Mouse (Mus musculus): ENCODE results near the gene Gm17949. TPM values are rescaled to one million over a fixed set of nuclear protein-coding genes. Genes with fewer than 3 reads are reported as not detected.

Gm17949 gene
- total RNA-seq, 1 experiment, result not detected

DNA sequence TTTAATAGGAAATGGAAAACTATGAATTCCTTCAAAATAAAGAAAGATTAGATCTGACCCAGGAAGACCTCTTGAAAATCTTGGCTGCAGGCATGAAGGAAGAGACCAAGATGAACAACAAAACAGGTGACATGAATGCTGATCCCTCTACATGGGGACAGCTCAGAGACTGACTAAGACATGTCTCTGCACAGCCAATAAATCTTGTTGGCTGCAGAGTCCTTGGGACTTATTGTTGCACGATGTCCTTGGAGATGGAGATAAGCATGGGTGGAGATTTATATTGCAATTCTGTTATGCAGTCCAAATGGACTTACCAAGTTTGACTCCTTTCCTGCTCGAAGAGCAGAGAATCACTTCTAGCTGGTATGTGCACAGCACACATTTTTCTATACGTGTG, 41.9 kb upstream of the Gm17949 start:
- in situ Hi-C loops (cut with MboI; ENCODE audit: low sequenced_read_pairs in 2 of 2, unreplicated experiment in 2 of 2), result no loop called here
- Histone ChIP-seq H3K9ac (ENCODE audit: insufficient read depth, low read depth, low read length, poor library complexity, severe bottlenecking) (no peak overlapping the region), H3K9me3 (ENCODE audit: control insufficient read depth, insufficient read depth, low read depth, low read length) (no peaks in the 10 kb centered on the region), H3K4me3 (ENCODE audit: insufficient read depth in 1 of 2, low read depth in 1 of 2, low read length in 2 of 2, poor library complexity in 1 of 2, severe bottlenecking in 1 of 2) (no peak overlapping the region), H3K36me3 (ENCODE audit: control insufficient read depth, insufficient read depth, low read length, poor library complexity, severe bottlenecking) (no peaks in the 10 kb centered on the region), H3K4me1 (ENCODE audit: control insufficient read depth in 2 of 2, insufficient read depth in 2 of 2, low read length in 2 of 2, poor library complexity in 1 of 2) (peaks cover 0 to 2% of the 10 kb centered on the region in 2 experiments; a peak in 1 of 4 replicates), H3K27ac (ENCODE audit: insufficient read depth, low read depth, low read length, poor library complexity, severe bottlenecking) (no peak overlapping the region)
- no peak for TF ChIP-seq HCFC1 (IDR thresholded peaks at IDR 0.05; ENCODE audit: borderline replicate concordance, insufficient read depth, low read length)
- no peak for TF ChIP-seq ZC3H11A (IDR thresholded peaks at IDR 0.05; ENCODE audit: borderline replicate concordance, low read depth, low read length)
- TF ChIP-seq MAFK (IDR thresholded peaks at IDR 0.05; ENCODE audit: insufficient read depth, low read depth, low read length), result no peak
- TF ChIP-seq ZNF384 (IDR thresholded peaks at IDR 0.05; ENCODE audit: low read depth, low read length), result no peak
- no peak for TF ChIP-seq CHD2 (IDR thresholded peaks at IDR 0.05; ENCODE audit: low read depth, low read length)
- no peak for DNase-seq (ENCODE audit: low read depth, low spot score)

DNA sequence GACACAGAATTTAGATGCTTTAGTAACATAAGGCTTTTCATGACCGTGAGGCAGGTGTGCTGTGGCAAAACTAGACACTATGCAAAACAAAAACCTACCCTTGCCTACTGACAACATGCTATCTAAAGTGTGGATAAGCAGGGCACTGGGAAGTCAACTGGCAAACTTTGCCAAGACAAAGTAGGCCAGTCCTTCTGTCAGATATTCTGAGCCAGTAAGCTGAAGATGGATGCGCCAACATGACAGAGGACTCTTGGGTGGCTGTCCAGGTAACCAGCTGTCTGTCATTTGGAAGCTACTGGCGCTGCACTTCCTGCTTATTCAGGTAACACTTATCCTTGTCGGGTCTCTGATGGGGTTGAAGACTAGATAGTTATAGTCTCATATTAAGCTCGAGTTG, 41.2 kb upstream of the Gm17949 start:
- in situ Hi-C loops (cut with MboI; ENCODE audit: low sequenced_read_pairs in 2 of 2, unreplicated experiment in 2 of 2), result no loop called here
- no peak for DNase-seq (ENCODE audit: low read depth, low spot score)

DNA sequence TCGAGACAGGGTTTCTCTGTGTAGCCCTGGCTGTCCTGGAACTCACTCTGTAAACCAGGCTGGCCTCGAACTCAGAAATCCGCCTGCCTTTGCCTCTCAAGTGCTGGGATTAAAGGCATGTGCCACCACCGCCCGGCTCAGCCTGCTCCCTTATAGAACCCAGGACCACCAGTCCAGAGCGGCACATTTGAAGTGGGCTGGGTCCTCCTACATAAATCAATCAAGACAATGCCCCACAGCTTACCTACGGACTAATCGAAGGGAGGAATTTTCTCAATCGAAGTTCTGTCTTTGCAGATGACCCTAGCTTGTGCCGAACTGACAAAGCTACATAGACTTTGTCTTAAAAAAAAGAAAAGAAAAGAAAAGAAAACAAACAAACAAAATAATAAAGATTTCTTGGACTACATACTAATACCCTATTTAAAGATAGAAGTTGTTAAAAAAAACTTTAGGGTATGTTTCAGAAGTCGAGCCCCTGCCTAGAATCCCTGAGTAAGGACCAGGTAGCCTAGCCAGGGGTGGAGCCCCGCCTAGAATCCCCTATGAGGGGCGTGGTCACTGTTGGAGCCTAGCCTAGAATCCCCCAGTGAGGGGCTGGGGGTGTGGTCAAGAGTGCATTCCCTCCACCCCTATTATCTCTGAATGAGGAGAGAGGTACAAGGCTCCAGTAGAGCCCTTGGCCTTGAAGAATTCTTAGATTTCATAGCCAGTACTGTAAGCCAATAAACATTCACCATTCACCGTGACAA, 37.1 kb upstream of the Gm17949 start:
- Histone ChIP-seq H3K9me3 (ENCODE audit: control insufficient read depth, insufficient read depth, low read depth, low read length) (no peaks in the 10 kb centered on the region), H3K36me3 (ENCODE audit: control insufficient read depth, insufficient read depth, low read length, poor library complexity, severe bottlenecking) (no peaks in the 10 kb centered on the region), H3K9ac (ENCODE audit: insufficient read depth, low read depth, low read length, poor library complexity, severe bottlenecking) (no peak overlapping the region), H3K4me1 (ENCODE audit: control insufficient read depth in 2 of 2, insufficient read depth in 2 of 2, low read length in 2 of 2, poor library complexity in 1 of 2) (peaks cover 1 to 3% of the 10 kb centered on the region in 2 experiments; a peak in 1 of 4 replicates), H3K27ac (ENCODE audit: insufficient read depth, low read depth, low read length, poor library complexity, severe bottlenecking) (no peak overlapping the region), H3K4me3 (ENCODE audit: insufficient read depth in 1 of 2, low read depth in 1 of 2, low read length in 2 of 2, poor library complexity in 1 of 2, severe bottlenecking in 1 of 2) (no peak overlapping the region)
- peak; percentile 85 for DNase-seq (ENCODE audit: low read depth, low spot score)
- TF ChIP-seq ZC3H11A (IDR thresholded peaks at IDR 0.05; ENCODE audit: borderline replicate concordance, low read depth, low read length), result no peak
- TF ChIP-seq HCFC1 (IDR thresholded peaks at IDR 0.05; ENCODE audit: borderline replicate concordance, insufficient read depth, low read length), result no peak
- no peak for TF ChIP-seq CHD2 (IDR thresholded peaks at IDR 0.05; ENCODE audit: low read depth, low read length)
- no peak for TF ChIP-seq ZNF384 (IDR thresholded peaks at IDR 0.05; ENCODE audit: low read depth, low read length)
- TF ChIP-seq MAFK (IDR thresholded peaks at IDR 0.05; ENCODE audit: insufficient read depth, low read depth, low read length), result no peak
- in situ Hi-C loops (cut with MboI; ENCODE audit: low sequenced_read_pairs in 2 of 2, unreplicated experiment in 2 of 2), result no loop called here

More for the DNA sequence above, 41.2 kb upstream of the Gm17949 start:
- Histone ChIP-seq H3K27ac (ENCODE audit: insufficient read depth, low read depth, low read length, poor library complexity, severe bottlenecking) (no peak overlapping the region), H3K4me3 (ENCODE audit: insufficient read depth in 1 of 2, low read depth in 1 of 2, low read length in 2 of 2, poor library complexity in 1 of 2, severe bottlenecking in 1 of 2) (no peak overlapping the region), H3K36me3 (ENCODE audit: control insufficient read depth, insufficient read depth, low read length, poor library complexity, severe bottlenecking) (no peaks in the 10 kb centered on the region), H3K9me3 (ENCODE audit: control insufficient read depth, insufficient read depth, low read depth, low read length) (no peaks in the 10 kb centered on the region), H3K9ac (ENCODE audit: insufficient read depth, low read depth, low read length, poor library complexity, severe bottlenecking) (no peak overlapping the region), H3K4me1 (ENCODE audit: control insufficient read depth in 2 of 2, insufficient read depth in 2 of 2, low read length in 2 of 2, poor library complexity in 1 of 2) (peaks cover 0 to 3% of the 10 kb centered on the region in 2 experiments; a peak in 1 of 4 replicates)
- TF ChIP-seq HCFC1 (IDR thresholded peaks at IDR 0.05; ENCODE audit: borderline replicate concordance, insufficient read depth, low read length) (no peak), ZNF384 (IDR thresholded peaks at IDR 0.05; ENCODE audit: low read depth, low read length) (no peak), MAFK (IDR thresholded peaks at IDR 0.05; ENCODE audit: insufficient read depth, low read depth, low read length) (no peak), ZC3H11A (IDR thresholded peaks at IDR 0.05; ENCODE audit: borderline replicate concordance, low read depth, low read length) (no peak), CHD2 (IDR thresholded peaks at IDR 0.05; ENCODE audit: low read depth, low read length) (no peak)

DNA sequence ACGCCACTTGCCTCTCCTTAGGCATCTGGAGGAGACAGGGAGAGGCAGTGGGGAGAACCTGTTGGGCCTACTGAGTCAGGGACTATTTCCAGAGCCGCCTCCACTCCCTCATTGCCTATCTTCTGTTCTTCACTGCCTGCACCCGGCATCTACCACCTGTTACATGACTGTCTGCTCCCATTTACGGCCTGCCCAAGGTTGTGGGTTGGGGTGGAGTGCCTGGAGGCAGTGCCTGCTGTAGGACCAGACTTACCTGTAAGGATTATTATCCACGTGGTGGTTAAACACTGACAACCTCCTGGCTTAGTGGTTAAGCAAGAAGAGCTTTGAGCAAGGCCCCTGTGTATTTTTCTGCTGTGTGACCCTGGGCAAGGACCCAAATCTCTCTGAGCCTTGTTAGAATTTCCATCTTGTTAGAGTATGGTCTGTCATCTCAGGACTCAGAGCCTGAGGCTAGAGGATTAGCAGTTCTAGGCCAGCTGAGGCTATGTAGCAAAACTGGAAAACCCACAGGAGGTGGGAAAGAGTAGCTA, 36.5 kb upstream of the Gm17949 start:
- no peak for TF ChIP-seq ZNF384 (IDR thresholded peaks at IDR 0.05; ENCODE audit: low read depth, low read length)
- TF ChIP-seq CHD2 (IDR thresholded peaks at IDR 0.05; ENCODE audit: low read depth, low read length), result no peak
- TF ChIP-seq HCFC1 (IDR thresholded peaks at IDR 0.05; ENCODE audit: borderline replicate concordance, insufficient read depth, low read length), result no peak
- no peak for TF ChIP-seq MAFK (IDR thresholded peaks at IDR 0.05; ENCODE audit: insufficient read depth, low read depth, low read length)
- TF ChIP-seq ZC3H11A (IDR thresholded peaks at IDR 0.05; ENCODE audit: borderline replicate concordance, low read depth, low read length), result no peak
- no peak overlapping the region for H3K9ac ChIP-seq (ENCODE audit: insufficient read depth, low read depth, low read length, poor library complexity, severe bottlenecking)
- no peak overlapping the region for H3K4me3 ChIP-seq (ENCODE audit: insufficient read depth in 1 of 2, low read depth in 1 of 2, low read length in 2 of 2, poor library complexity in 1 of 2, severe bottlenecking in 1 of 2)
- in situ Hi-C loops (cut with MboI; ENCODE audit: low sequenced_read_pairs in 2 of 2, unreplicated experiment in 2 of 2), result no loop called here
- H3K4me1 ChIP-seq (ENCODE audit: control insufficient read depth in 2 of 2, insufficient read depth in 2 of 2, low read length in 2 of 2, poor library complexity in 1 of 2), result peaks cover 1 to 3% of the 10 kb centered on the region in 2 experiments; a peak in 1 of 4 replicates
- H3K36me3 ChIP-seq (ENCODE audit: control insufficient read depth, insufficient read depth, low read length, poor library complexity, severe bottlenecking), result no peaks in the 10 kb centered on the region
- no peaks in the 10 kb centered on the region for H3K9me3 ChIP-seq (ENCODE audit: control insufficient read depth, insufficient read depth, low read depth, low read length)
- DNase-seq (ENCODE audit: low read depth, low spot score), result no peak
- no peak overlapping the region for H3K27ac ChIP-seq (ENCODE audit: insufficient read depth, low read depth, low read length, poor library complexity, severe bottlenecking)
